Mouse (Mus musculus) erythroblast, embryonic 14.5 days (primary cell): ENCODE results near the gene Atf7ip. TPM values are rescaled to one million over a fixed set of nuclear protein-coding genes. Genes with fewer than 3 reads are reported as not detected.

Experiments used
- H3K27me3 ChIP-seq: 2 replicates; pipeline ENCODE4 v1.6.1; 2012; ENCODE audit warnings: inconsistent platforms; ENCODE audit not compliant: control insufficient read depth
- H3K36me3 ChIP-seq: 2 replicates; pipeline ENCODE4 v1.6.1; 2012; ENCODE audit warnings: mild to moderate bottlenecking, inconsistent platforms; ENCODE audit not compliant: control insufficient read depth
- H3K4me1 ChIP-seq: 2 replicates; pipeline ENCODE4 v1.6.1; 2012; ENCODE audit warnings: inconsistent platforms; ENCODE audit not compliant: control insufficient read depth
- H3K4me3 ChIP-seq: replicated peaks from 2 replicates; pipeline ENCODE3; 2012; ENCODE audit warnings: moderate library complexity, mild to moderate bottlenecking, inconsistent platforms
- H3K9me3 ChIP-seq: 2 replicates; pipeline ENCODE4 v1.6.1; 2012; ENCODE audit warnings: low read length, inconsistent platforms, mixed read lengths; ENCODE audit not compliant: control insufficient read depth
- GATA1 ChIP-seq: IDR thresholded peaks from 2 replicates; pipeline ENCODE4 v1.6.1; 2012; ENCODE audit warnings: low read length, inconsistent platforms, mixed read lengths
- TAL1 ChIP-seq: IDR thresholded peaks from 3 replicates; pipeline ENCODE4 v1.6.1; 2012; ENCODE audit warnings: low read length, inconsistent platforms, mixed read lengths
- polyA plus RNA-seq: library from polyadenylated mRNA; stranded (reverse); fragments of >175 nt; gene quantifications from 2 replicates; pipeline ENCODE4 v1.2.3, GENCODE M21; 2012

The Atf7ip gene
- polyA plus RNA-seq, 1 experiment, result 3.8 TPM

GRCm38 (mm10) chr6:136543164-136543563 lies 37.2 kb downstream of the Atf7ip start:
- H3K4me1 ChIP-seq, result peaks cover 42% of the 10 kb centered on the region
- H3K4me3 ChIP-seq, result no peak overlapping the region
- peaks cover 38% of the 10 kb centered on the region for H3K36me3 ChIP-seq
- no peak for TF ChIP-seq GATA1
- TF ChIP-seq TAL1, result no peak
- no peaks in the 10 kb centered on the region for H3K27me3 ChIP-seq
- no peaks in the 10 kb centered on the region for H3K9me3 ChIP-seq

- Histone ChIP-seq H3K27me3 (no peaks in the 10 kb centered on the region), H3K9me3 (no peaks in the 10 kb centered on the region), H3K4me3 (no peak overlapping the region), H3K4me1 (peaks cover 55% of the 10 kb centered on the region), H3K36me3 (peaks cover 16% of the 10 kb centered on the region)
- no peak for TF ChIP-seq TAL1
- TF ChIP-seq GATA1, result no peak
Measured at GRCm38 (mm10) chr6:136545284-136545870, 39.4 kb downstream of the Atf7ip start.

DNA sequence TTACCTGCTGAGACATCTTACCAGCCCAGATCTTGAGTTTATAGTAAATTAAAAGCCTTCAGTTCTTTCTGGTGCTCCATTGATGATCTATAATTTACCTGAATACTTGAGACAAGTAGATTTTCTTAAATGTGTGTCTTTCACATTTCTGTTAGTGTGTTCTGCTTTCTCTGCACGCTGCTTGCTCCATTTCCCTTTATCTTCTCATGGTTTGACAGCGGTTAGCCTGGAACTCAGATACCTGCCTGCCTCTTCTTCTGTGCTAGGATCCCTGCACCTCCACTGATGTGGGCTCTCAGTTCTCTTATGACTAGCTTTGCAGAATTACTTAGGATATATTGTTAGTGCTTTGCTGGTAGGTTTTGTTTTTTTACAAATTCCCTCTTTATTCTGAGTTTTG lies 40.3 kb downstream of the Atf7ip start:
- Histone ChIP-seq H3K9me3 (no peaks in the 10 kb centered on the region), H3K36me3 (peaks cover 10% of the 10 kb centered on the region), H3K4me3 (no peak overlapping the region), H3K4me1 (peaks cover 59% of the 10 kb centered on the region), H3K27me3 (no peaks in the 10 kb centered on the region)
- no peak for TF ChIP-seq TAL1
- TF ChIP-seq GATA1, result no peak

GRCm38 (mm10) chr6:136546987-136547386 lies 41.0 kb downstream of the Atf7ip start:
- Histone ChIP-seq H3K4me1 (peaks cover 61% of the 10 kb centered on the region), H3K9me3 (no peaks in the 10 kb centered on the region), H3K4me3 (no peak overlapping the region), H3K27me3 (no peaks in the 10 kb centered on the region), H3K36me3 (peaks cover 3% of the 10 kb centered on the region; the same call in 1 of the 2 replicates)
- TF ChIP-seq GATA1 (no peak), TAL1 (no peak)

DNA sequence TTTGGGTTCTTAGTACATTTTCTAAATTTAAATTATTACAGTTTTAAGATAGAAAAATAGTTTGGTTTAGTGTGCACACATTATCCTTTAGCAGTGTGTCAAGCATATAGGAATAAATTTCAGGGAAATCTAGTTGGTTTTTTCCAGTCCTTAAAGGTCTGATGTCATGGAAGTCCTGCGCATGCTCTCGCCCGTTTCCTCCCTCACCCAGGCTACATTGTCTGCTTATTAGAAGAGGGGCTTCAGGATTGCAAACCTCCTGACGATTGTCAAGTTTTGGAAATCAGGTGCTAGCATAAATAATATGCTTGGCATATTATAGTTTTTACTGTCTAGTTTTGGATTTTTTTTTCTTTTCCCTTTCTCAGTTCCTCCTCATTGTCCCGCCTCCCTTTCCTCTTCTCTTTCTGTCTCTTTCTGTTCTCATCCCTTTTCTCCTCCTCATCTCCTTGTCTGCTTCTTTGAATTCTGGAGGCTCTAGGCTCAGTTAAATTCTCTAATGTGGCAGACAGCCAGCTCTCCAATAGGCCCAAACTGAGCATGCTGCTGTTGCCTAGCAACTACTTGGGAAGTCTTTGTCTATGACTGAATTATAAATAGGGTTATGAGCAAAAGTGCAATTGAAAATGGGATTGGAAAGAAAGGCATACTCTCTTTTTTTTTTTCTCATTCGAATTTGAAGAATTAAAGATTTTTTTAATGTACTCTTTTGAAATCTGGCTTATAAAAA lies 42.2 kb downstream of the Atf7ip start:
- Histone ChIP-seq H3K4me3 (no peak overlapping the region), H3K9me3 (no peaks in the 10 kb centered on the region), H3K4me1 (peaks cover 63% of the 10 kb centered on the region), H3K27me3 (no peaks in the 10 kb centered on the region), H3K36me3 (peaks cover under 1% of the 10 kb centered on the region; the same call in 1 of the 2 replicates)
- TF ChIP-seq GATA1, result no peak
- TF ChIP-seq TAL1, result no peak

DNA sequence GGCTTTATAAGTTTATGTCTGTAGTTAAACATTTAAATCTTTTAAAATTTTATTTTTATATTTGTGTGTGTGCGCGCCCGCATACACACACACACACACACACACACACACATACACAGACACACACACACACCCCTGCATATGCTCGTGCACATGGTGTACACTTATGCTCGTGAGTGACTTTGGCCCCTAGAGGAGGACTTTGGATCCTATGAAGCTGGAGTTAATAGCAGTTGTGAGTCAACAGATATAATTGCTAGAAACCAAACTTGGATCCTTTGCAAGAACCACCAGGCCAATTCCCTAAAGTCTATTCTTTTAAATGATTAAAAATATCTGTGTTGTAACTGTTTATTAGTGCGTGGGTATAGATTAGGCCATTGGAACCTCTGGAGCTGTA lies 42.8 kb downstream of the Atf7ip start:
- Histone ChIP-seq H3K36me3 (no peaks in the 10 kb centered on the region), H3K4me3 (no peak overlapping the region), H3K27me3 (no peaks in the 10 kb centered on the region), H3K9me3 (no peaks in the 10 kb centered on the region), H3K4me1 (peaks cover 64% of the 10 kb centered on the region)
- TF ChIP-seq GATA1 (no peak), TAL1 (no peak)

DNA sequence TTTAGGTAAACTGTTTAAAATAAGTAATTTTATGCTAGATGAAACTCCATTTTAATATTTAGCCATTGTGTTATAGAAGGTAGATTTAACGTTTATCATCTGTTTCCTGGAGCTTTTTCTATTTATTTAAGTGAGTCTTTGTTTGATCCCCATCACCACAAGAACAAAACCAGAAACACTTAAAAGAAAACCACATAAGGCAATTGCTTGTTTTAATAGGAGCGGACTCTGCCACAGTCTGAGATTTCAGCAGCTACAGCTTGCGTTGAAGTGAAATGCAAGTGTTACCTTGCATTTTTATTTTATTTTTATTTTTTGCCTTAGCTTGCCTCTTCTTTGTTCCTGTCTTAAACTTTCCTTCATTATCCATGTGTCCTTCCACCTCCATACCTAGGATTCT lies 43.6 kb downstream of the Atf7ip start:
- H3K4me3 ChIP-seq, result no peak overlapping the region
- no peaks in the 10 kb centered on the region for H3K36me3 ChIP-seq
- TF ChIP-seq GATA1 (no peak), TAL1 (no peak)
- no peaks in the 10 kb centered on the region for H3K27me3 ChIP-seq
- peaks cover 67% of the 10 kb centered on the region for H3K4me1 ChIP-seq
- H3K9me3 ChIP-seq, result no peaks in the 10 kb centered on the region

DNA sequence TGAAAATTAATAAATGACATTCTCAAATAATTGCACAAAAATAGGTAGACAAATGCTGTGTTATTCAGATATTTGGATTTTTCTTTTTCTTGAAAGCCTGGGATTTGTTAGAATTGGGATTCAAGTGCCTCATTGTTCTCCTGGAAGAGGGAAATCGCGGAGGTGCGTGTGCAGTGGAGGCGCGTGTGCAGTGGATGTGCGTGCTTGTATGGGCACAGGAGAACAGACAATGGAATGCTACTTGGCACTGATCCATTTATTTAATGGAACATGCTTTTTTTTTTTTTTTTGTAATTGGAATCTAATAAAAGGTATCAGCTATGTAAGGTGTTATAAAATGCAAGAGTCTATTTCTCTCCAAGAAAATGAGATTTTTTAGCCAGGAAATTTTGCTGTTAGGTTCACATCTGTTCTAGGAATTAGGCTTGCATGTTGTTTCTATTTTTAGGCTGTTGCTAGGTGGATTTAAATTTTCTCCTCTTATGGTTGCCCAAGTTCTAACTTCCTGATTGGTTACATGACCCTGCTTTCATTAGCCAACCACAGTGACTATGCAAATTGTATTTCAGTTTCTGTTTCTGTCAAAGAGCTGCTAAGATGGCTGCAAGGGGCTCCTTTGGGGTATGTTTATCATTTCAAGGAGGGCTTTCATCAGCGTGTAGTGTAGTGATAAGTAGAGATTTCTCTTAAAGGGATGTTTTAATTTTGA lies 44.8 kb downstream of the Atf7ip start:
- Histone ChIP-seq H3K4me1 (peaks cover 68% of the 10 kb centered on the region), H3K36me3 (peaks cover 3% of the 10 kb centered on the region; the same call in 1 of the 2 replicates), H3K27me3 (no peaks in the 10 kb centered on the region), H3K9me3 (no peaks in the 10 kb centered on the region), H3K4me3 (peak overlapping the region; percentile 42)
- no peak for TF ChIP-seq TAL1
- TF ChIP-seq GATA1, result no peak

DNA sequence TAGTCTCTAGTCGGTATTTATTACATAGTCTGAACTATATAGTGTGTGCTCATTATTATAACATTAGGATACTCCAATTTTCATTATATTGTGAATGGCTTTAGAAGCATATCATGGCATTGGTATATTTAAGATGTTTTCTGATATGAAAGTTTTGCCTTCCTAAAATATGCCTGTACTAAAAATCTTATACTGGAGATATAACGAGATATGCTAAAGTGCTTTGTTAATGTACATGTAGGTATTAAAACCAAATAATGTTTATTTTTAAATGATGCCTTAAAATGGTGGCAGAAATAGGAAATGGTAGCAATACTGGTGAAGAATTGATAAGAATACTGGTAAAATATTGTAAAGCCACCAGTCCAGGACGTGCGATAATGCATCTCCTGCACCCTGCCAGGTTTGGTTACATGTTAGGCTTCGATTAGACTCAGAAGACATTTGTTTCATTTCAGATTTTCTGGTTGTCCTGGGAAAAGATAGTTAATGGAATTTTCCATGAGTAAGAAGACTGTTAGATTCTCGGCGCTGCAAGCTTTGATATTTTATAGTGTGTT lies 45.7 kb downstream of the Atf7ip start:
- Histone ChIP-seq H3K4me1 (peaks cover 63% of the 10 kb centered on the region), H3K27me3 (no peaks in the 10 kb centered on the region), H3K4me3 (no peak overlapping the region), H3K9me3 (no peaks in the 10 kb centered on the region), H3K36me3 (peaks cover 11% of the 10 kb centered on the region)
- no peak for TF ChIP-seq GATA1
- no peak for TF ChIP-seq TAL1
